Mouse (Mus musculus): ENCODE measurements around the gene Slc38a5.

Gene Slc38a5

DNA sequence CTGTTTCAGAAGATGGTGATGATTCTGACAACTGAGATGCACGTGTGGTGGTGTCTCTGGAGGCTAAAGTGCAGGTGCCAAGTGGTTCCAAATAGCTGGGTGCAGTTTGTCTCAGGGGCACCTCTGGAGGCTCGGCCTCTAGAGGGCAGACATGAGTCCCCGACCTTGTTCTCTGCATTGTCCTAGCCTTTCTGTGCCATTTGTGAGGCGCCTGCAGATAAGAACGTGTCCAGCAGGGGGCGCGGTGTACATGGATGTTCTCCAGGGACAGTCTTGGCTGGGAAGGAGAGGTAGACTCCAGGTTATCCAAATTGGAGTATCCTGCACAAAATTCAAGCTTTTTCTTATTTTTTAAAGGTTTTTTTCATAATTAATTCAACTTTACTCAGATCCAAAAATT, 44.0 kb downstream of the Slc38a5 start:
- peak; percentile 30 for DNase-seq (ENCODE audit: low spot score)

DNA sequence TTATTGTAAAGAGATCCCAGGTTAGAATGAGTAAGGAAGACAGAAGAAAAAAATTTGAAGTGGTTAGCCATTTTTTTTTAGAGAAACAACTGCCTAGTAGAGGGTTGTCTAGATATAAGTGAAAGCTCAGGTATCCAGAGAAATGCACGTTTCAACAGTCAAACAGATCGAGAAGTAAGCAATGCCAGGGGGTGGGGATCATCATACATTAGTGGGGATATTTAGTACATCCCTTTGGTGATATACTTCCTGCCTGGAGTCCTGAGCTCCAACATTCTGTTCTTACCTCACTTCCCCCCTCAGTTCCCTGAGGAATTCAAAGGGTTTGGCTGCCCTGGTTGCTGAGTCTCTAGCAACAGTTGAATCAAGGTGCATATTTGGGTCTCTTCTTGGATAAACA, 56.2 kb downstream of the Slc38a5 start, which contains the start of gene Ssxb10:
Ssxb10 (plus strand) TSS at position 301 of the 400 bp plus-strand sequence.
- DNase-seq (ENCODE audit: low spot score) = no peak
